Mouse (Mus musculus) MEL (cell line): ENCODE data around the gene Pnkp.

Experiments used
- MYB ChIP-seq: IDR thresholded peaks from 2 replicates; pipeline ENCODE4 v1.6.1; 2011; ENCODE audit warnings: mild to moderate bottlenecking, low read depth, low read length, improper control_type of control experiment
- MYC ChIP-seq: IDR thresholded peaks from 2 replicates; pipeline ENCODE4 v1.6.1; 2011; ENCODE audit warnings: low read depth, mild to moderate bottlenecking, low read length, improper control_type of control experiment, moderate library complexity
- NRF1 ChIP-seq: IDR thresholded peaks from 2 replicates; pipeline ENCODE4 v1.6.1; 2014; ENCODE audit warnings: low read depth, mild to moderate bottlenecking, inconsistent platforms, low read length, improper control_type of control experiment, moderate library complexity; ENCODE audit not compliant: poor library complexity, insufficient read depth, severe bottlenecking
- POLR2A ChIP-seq, 2 experiments: IDR thresholded peaks; 2 replicates each; pipeline ENCODE4 v1.6.1; 2011 to 2012; ENCODE audit warnings: low read length in 2 of 2, mild to moderate bottlenecking in 2 of 2, control low read depth in 1 of 2, improper control_type of control experiment in 1 of 2, low read depth in 1 of 2, moderate library complexity in 1 of 2; ENCODE audit not compliant: control insufficient read depth in 1 of 2, insufficient read depth in 1 of 2, poor library complexity in 1 of 2

DNA sequence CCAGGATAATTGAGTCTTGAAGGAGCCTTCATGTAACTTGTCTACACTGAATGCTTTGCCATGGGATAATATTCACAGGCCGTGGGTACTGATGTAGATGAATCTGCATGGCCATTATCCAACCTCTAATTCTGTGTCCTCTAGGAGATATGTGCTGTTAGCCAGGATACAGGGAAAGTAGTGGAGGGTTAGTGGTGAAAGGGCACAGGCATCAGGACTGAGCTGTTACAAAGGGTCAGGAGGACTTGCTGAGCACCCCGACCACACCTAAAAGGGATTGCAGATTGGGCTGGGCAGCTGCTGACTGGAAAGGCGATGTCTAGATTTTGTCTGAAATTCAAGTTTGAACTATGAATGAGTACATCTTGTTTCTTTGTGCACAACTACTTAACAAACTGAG lies 36.4 kb upstream of the Pnkp start:
- TF ChIP-seq MYC = no peak
- no peak for TF ChIP-seq MYB
- no peak for TF ChIP-seq NRF1
- TF ChIP-seq POLR2A (IDR thresholded peaks at IDR 0.05; ENCODE audit: control insufficient read depth in 1 of 2, insufficient read depth in 1 of 2, low read depth in 1 of 2, low read length in 2 of 2, poor library complexity in 1 of 2) = no peak
